Mouse (Mus musculus) ES-Bruce4 (cell line): Measurements from ENCODE around the gene Mterf4.

ENCODE experiments used
- CTCF ChIP-seq: IDR thresholded peaks from one replicate; pipeline ENCODE4 v1.8.1; 2011; ENCODE audit warnings: low read depth, low read length
- EP300 ChIP-seq: IDR thresholded peaks from 2 replicates; pipeline ENCODE4 v1.6.1; 2011; ENCODE audit warnings: low read depth, low read length; ENCODE audit not compliant: insufficient read depth

DNA sequence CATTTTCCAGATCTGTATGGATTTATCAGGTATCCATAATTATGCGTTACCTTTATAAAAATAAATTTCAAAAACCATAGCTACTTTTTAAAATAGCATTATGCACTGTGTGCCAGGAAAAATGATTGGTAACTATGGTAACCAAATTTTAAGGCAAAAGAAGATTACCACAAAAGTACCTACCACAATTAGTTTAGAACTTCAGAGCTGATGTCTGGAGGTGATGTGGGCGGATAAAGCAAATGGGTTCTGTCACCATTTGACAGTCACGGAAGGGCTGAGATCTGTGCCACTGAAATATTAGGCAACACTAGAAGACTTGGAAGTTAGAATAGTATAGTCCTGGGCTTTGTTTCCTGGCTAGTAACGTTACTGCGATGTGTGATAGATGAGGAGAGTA is 41.5 kb upstream of the Mterf4 start:
- TF ChIP-seq CTCF: no peak
- TF ChIP-seq EP300: no peak
